Mouse (Mus musculus) inflammation-experienced regulatory T-cells (primary cell): ENCODE results near the gene Sidt1. TPM values are rescaled to one million over a fixed set of nuclear protein-coding genes. Genes with fewer than 3 reads are reported as not detected.

ENCODE experiments used
- polyA plus RNA-seq, 2 experiments: library from polyadenylated mRNA; unstranded; fragments of 100-300 nt; shearing (Covaris generic); gene quantifications; one replicate each; pipeline ENCODE4 v1.2.1; 2017

Sidt1 gene
- polyA plus RNA-seq, result 100 to 1,000 TPM in 1 of 2 experiments, 10 to 100 TPM in 1; 59.5 to 103 TPM

DNA sequence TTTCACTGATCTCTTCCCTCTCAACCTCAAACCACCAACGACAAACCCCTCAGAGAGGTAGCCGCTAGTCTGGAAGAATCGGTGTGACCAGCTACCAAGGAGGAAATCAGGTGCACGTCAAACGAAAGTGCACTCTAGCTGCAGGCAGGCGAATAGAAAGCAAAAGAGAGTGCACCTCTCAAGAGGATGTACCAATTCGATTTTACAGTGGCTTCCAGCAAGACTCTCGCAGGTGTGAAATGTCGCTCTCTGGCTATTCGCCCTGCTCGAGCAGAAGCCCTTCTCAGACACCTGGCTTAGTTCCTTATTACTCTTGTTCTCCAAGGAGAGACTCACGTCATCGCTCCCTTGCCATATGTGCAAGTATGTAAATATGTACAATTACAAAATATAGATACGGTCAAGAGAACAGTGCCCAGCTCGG is at the start of gene Sidt1:
TSS of gene Sidt1 (minus strand) at position 336 of the 424 bp plus-strand sequence.

DNA sequence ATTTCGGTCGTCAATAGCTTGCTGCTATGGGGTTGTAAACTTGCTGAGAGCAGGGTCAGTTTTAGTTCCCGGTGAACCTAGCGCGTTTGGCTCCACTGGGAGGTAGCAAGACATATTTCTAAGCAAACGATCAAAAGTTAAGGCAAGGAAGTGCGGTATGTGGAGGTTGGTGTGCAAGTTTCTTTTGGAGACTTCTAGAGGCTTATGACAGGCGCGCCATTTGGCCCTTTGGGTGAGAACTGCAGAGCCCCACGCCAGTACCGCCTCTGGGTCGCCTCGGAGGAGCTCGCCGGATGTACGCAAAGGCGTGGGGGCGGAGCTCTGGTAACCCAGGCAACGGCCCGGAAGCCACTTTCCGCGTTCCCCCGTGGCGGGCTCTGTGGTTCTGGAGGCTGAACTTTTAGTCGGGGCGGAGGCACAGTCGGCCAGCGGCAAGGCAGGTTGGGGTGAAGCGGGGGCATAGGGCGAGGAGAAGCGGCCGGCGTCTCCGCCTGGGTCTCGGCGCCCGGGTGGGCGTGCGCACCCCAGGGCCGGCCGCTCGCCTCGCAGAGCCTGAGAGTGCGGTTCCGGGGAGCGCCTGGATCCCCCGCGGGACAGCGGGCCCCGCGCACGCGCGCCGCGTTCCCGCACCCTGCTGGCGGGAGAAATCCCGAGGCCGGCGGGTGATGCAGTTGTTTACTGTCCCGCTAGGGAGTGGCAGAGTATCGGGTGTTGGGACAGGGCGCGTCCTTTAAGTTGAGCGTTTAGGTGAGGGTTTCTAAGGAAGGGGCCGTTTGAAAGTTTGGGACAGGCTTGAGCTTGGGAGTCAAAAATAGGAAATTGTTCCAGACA is 14.3 kb upstream of the Sidt1 start, which contains the start of gene Spice1:
TSS of gene Spice1 (plus strand) at position 51 of the 831 bp plus-strand sequence.

Other genes starting within 250 kb of the Sidt1 start
- gene Atp6v1a, start 193.5 kb downstream of the Sidt1 start, polyA plus RNA-seq, result 10 to 100 TPM; 22.5 to 22.6 TPM
- gene Naa50, start 193.4 kb downstream of the Sidt1 start, polyA plus RNA-seq, result 10 to 100 TPM; 61.4 to 71.3 TPM
- 1 to 10 TPM; 3.2 to 5.2 TPM for gene Usf3, start 159.9 kb downstream of the Sidt1 start, polyA plus RNA-seq
- 10 to 100 TPM; 21.9 to 50.7 TPM for gene Spice1, start 13.9 kb upstream of the Sidt1 start, polyA plus RNA-seq
- under 1 TPM; 0.11 to 0.18 TPM for gene Cfap44, start 61.6 kb upstream of the Sidt1 start, polyA plus RNA-seq
- 1 to 10 TPM in 1 of 2 experiments, under 1 TPM in 1; 0.18 to 1.3 TPM for gene Boc, start 225.7 kb upstream of the Sidt1 start, polyA plus RNA-seq